Mouse (Mus musculus) intestine, postnatal 0 days (tissue): ENCODE results near the gene Gm9887. TPM values are rescaled to one million over a fixed set of nuclear protein-coding genes. Genes with fewer than 3 reads are reported as not detected.
"Not testable (repeated sequence)": the region's sequence is repeated elsewhere in the genome, so short reads cannot be mapped to it uniquely, and the experiment has no call there.

Experiments used
- ATAC-seq: fragments of 200-750 bp; cut with Nextera tagmentation; 2 replicates; pipeline ENCODE4 v1.8.0; 2017; ENCODE audit warnings: mild to moderate bottlenecking, moderate TSS enrichment, moderate library complexity
- H3K27ac ChIP-seq: fragments of 300-500 bp; sonication (generic); 2 replicates; pipeline ENCODE4 v1.5.1; 2014; ENCODE audit warnings: mild to moderate bottlenecking, low read depth, low read length, moderate library complexity
- H3K27me3 ChIP-seq: fragments of 300-500 bp; sonication (generic); replicated peaks from 2 replicates; pipeline ENCODE4 v1.6.1; 2014; ENCODE audit warnings: low read length, mixed read lengths; ENCODE audit not compliant: control insufficient read depth, insufficient read depth
- H3K36me3 ChIP-seq: fragments of 300-500 bp; sonication (generic); 2 replicates; pipeline ENCODE4 v1.6.1; 2014; ENCODE audit warnings: mild to moderate bottlenecking, moderate library complexity; ENCODE audit not compliant: control insufficient read depth, insufficient read depth
- H3K4me1 ChIP-seq: fragments of 300-500 bp; sonication (generic); replicated peaks from 2 replicates; pipeline ENCODE4 v1.6.1; 2014; ENCODE audit warnings: antibody characterized with exemption, low read length, mixed read lengths; ENCODE audit not compliant: control insufficient read depth, insufficient read depth
- H3K4me2 ChIP-seq: fragments of 300-500 bp; sonication (generic); replicated peaks from 2 replicates; pipeline ENCODE4 v1.6.1; 2014; ENCODE audit warnings: low read depth, mild to moderate bottlenecking, moderate library complexity
- H3K4me3 ChIP-seq: fragments of 300-500 bp; sonication (generic); 2 replicates; pipeline ENCODE4 v1.5.1; 2014; ENCODE audit warnings: low read depth, low read length
- H3K9ac ChIP-seq: fragments of 300-500 bp; sonication (generic); 2 replicates; pipeline ENCODE4 v1.6.1; 2014; ENCODE audit warnings: mild to moderate bottlenecking, low read depth, low read length
- H3K9me3 ChIP-seq: fragments of 300-500 bp; sonication (generic); 2 replicates; pipeline ENCODE4 v1.6.1; 2016; ENCODE audit warnings: mixed run types; ENCODE audit not compliant: control insufficient read depth
- CTCF ChIP-seq: sonication (generic); IDR thresholded peaks from 2 replicates; pipeline ENCODE4 v1.5.1; 2016; ENCODE audit warnings: low read depth, mild to moderate bottlenecking, control low read depth, antibody characterized with exemption, moderate library complexity
- WGBS: fragments of 180-500 bp; shearing (Covaris S2); extraction: QIAGEN DNeasy Blood & Tissue Kit; methylation state at CpG from one replicate; pipeline ENCODE4 v1.1.7; 2014; 5-methylcytosine and 5-hydroxymethylcytosine counted together
- polyA plus RNA-seq: library from polyadenylated mRNA; unstranded; fragments of >200 nt; fragmentation: Nextera tagmentation; extraction: Ambion mirVana; gene quantifications from 2 replicates; pipeline ENCODE4 v1.2.1, GENCODE M21; 2015

Gene Gm9887
- polyA plus RNA-seq, 1 experiment from 2014 or later: 1.9 TPM

- peak overlapping the region; percentile 72 for H3K4me2 ChIP-seq
- H3K36me3 ChIP-seq: no peaks in the 10 kb centered on the region
- no peaks in the 10 kb centered on the region for H3K9me3 ChIP-seq
- peak overlapping the region; percentile 41; the same call in 1 of the 2 replicates for H3K9ac ChIP-seq
- WGBS: 3% methylated on average over 32 of the region's 32 CpGs
- peak overlapping the region; percentile 50 for H3K4me3 ChIP-seq
- peak overlapping the region; percentile 60; the same call in 1 of the 2 replicates for H3K27ac ChIP-seq
- no peaks in the 10 kb centered on the region for H3K27me3 ChIP-seq
- no peaks in the 10 kb centered on the region for H3K4me1 ChIP-seq
- TF ChIP-seq CTCF: peak; percentile 49
- peak; percentile 42 for ATAC-seq
These were observed 8.1 kb downstream of the Gm9887 start for GRCm38 (mm10) chr12:69363899-69364762.

GRCm38 (mm10) chr12:69363110-69363509 is 9.1 kb downstream of the Gm9887 start:
- not testable (repeated sequence) for H3K27ac ChIP-seq, H3K4me1 ChIP-seq, H3K27me3 ChIP-seq, ATAC-seq, H3K36me3 ChIP-seq, H3K9me3 ChIP-seq, H3K9ac ChIP-seq, H3K4me3 ChIP-seq, H3K4me2 ChIP-seq
- 97% methylated on average over 7 of the region's 7 CpGs for WGBS

GRCm38 (mm10) chr12:69362388-69362787 is 9.9 kb downstream of the Gm9887 start:
- Histone ChIP-seq H3K9ac (no peak overlapping the region), H3K9me3 (no peaks in the 10 kb centered on the region), H3K4me2 (peak overlapping the region; percentile 64), H3K36me3 (no peaks in the 10 kb centered on the region), H3K27me3 (no peaks in the 10 kb centered on the region), H3K27ac (no peak overlapping the region), H3K4me1 (no peaks in the 10 kb centered on the region), H3K4me3 (no peak overlapping the region)
- WGBS: 49% methylated on average over 4 of the region's 4 CpGs
- no peak for ATAC-seq
- no peak for TF ChIP-seq CTCF

GRCm38 (mm10) chr12:69361919-69362318 is 10.3 kb downstream of the Gm9887 start:
- Histone ChIP-seq H3K4me1 (no peaks in the 10 kb centered on the region), H3K36me3 (no peaks in the 10 kb centered on the region), H3K4me2 (peak overlapping the region; percentile 64), H3K4me3 (peak overlapping the region; percentile 38), H3K9me3 (no peaks in the 10 kb centered on the region), H3K27me3 (no peaks in the 10 kb centered on the region), H3K27ac (peak overlapping the region; percentile 76), H3K9ac (peak overlapping the region; percentile 24; the same call in 1 of the 2 replicates)
- WGBS: 4% methylated on average over 10 of the region's 10 CpGs
- TF ChIP-seq CTCF: no peak
- ATAC-seq: no peak

- ATAC-seq: peak; percentile 92
- not testable (repeated sequence) for H3K4me1 ChIP-seq, H3K27me3 ChIP-seq, H3K9me3 ChIP-seq, H3K36me3 ChIP-seq
- Histone ChIP-seq H3K27ac (peak overlapping the region; percentile 76), H3K9ac (peak overlapping the region; percentile 24; the same call in 1 of the 2 replicates), H3K4me2 (peak overlapping the region; percentile 64), H3K4me3 (peak overlapping the region; percentile 38)
- WGBS: under 1% methylated on average over 40 of the region's 50 CpGs
These were observed 11.0 kb downstream of the Gm9887 start for GRCm38 (mm10) chr12:69360997-69361899.

GRCm38 (mm10) chr12:69360655-69360996 is 11.6 kb downstream of the Gm9887 start:
- no peak overlapping the region for H3K4me2 ChIP-seq
- no peaks in the 10 kb centered on the region for H3K9me3 ChIP-seq
- H3K36me3 ChIP-seq: no peaks in the 10 kb centered on the region
- TF ChIP-seq CTCF: peak; percentile 86
- no peak overlapping the region for H3K27ac ChIP-seq
- H3K4me3 ChIP-seq: no peak overlapping the region
- H3K9ac ChIP-seq: no peak overlapping the region
- 18% methylated on average over 5 of the region's 5 CpGs for WGBS
- no peaks in the 10 kb centered on the region for H3K4me1 ChIP-seq
- ATAC-seq: peak; percentile 25
- H3K27me3 ChIP-seq: no peaks in the 10 kb centered on the region
